Mouse (Mus musculus) adrenal gland, postnatal 4 days (tissue): ENCODE data around the gene Ppa2. TPM values are rescaled to one million over a fixed set of nuclear protein-coding genes. Genes with fewer than 3 reads are reported as not detected.
A peak's percentile ranks its signal among the peaks of the same experiment; 100 is the strongest.

Source experiments
- DNase-seq, 2 experiments: peaks; one replicate each; pipeline ENCODE4 v3.0.0; 2021 to 2022; ENCODE audit warnings: low spot score in 2 of 2, mixed read lengths in 2 of 2
- long read RNA-seq, 2 experiments: library from polyadenylated mRNA; stranded (forward); transcript quantifications; one replicate each; pipeline ENCODE4 v2.0.0; 2021
- total RNA-seq, 2 experiments: library from RNA; stranded (reverse); gene quantifications; 2 replicates each; pipeline ENCODE4 v1.2.3; 2021

Gene Ppa2
- 10 to 100 TPM; 62.7 to 68.3 TPM for total RNA-seq
- long read RNA-seq, experiment 1, transcript Ppa2-201 (12 exons, 1,226 nt), result major isoform, 57 of 64 reads
- long read RNA-seq, experiment 1, partial matches to known transcripts, result 1 of 64 reads
- long read RNA-seq, experiment 1, other reads (novel, unspliced or antisense), result 4 of 64 reads
- long read RNA-seq, experiment 2, transcript Ppa2-201 (12 exons, 1,226 nt), result major isoform, 67 of 94 reads
- long read RNA-seq, experiment 2, partial matches to known transcripts, result 2 of 94 reads
- long read RNA-seq, experiment 2, other reads (novel, unspliced or antisense), result 24 of 94 reads

GRCm38 (mm10) chr3:133309954-133310808 is at the start of gene Ppa2:
Ppa2 (plus strand) TSS chr3:133310110.
- DNase-seq, result peak; percentile 52 to 60

- DNase-seq, result peak; percentile 52 to 70
These were observed 38.0 kb upstream of the Ppa2 start for GRCm38 (mm10) chr3:133271887-133272286.

- DNase-seq, result no peak
These were observed 25.3 kb upstream of the Ppa2 start for GRCm38 (mm10) chr3:133284587-133284986.

- no peak for DNase-seq
These were observed 21.1 kb upstream of the Ppa2 start for GRCm38 (mm10) chr3:133288795-133289194.

DNA sequence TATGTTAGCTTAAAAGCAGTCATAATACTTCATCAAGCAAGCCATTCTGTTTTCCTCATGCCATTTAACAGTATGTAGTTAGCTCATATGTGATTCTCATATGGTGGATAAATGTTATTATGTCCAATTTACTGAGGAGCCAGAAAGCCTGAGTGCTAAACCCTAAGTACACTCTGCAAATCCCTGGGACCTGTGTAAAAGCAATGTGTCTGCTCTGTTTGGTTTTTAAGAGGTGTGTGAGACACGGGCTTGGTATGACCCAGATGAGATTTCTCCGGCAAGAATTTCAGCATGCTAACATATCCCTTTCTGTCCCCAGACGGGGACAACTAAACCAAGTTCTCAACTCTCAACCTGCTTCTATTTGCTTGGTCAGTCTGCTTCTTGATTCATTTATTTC is 5.6 kb upstream of the Ppa2 start:
- no peak for DNase-seq

- no peak for DNase-seq
These were observed 1.5 kb upstream of the Ppa2 start for GRCm38 (mm10) chr3:133308361-133308760.

DNA sequence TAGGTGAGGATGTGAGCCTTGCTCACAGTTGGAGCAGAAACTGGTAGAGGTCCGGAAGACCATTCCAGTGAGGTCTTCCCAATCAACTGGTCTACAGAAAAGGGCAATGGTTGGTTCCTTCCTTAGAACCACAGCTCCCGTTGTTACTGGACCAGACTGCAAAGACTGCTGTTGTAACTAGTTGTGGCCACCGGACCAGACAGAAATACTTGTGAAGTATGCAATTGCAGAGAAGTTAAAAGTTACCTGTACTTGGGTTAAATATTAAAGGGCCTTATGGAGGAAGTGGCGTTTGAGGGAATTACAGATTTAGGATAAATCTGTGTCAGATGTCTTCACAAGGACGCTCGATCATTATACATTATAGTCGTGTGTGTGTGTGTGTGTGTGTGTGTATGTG is 551 bp upstream of the Ppa2 start:
- DNase-seq, result no peak

- DNase-seq, result no peak
These were observed 884 bp downstream of the Ppa2 start for GRCm38 (mm10) chr3:133310809-133311179.

- DNase-seq, result no peak
These were observed 2.4 kb downstream of the Ppa2 start for GRCm38 (mm10) chr3:133312331-133312730.

DNA sequence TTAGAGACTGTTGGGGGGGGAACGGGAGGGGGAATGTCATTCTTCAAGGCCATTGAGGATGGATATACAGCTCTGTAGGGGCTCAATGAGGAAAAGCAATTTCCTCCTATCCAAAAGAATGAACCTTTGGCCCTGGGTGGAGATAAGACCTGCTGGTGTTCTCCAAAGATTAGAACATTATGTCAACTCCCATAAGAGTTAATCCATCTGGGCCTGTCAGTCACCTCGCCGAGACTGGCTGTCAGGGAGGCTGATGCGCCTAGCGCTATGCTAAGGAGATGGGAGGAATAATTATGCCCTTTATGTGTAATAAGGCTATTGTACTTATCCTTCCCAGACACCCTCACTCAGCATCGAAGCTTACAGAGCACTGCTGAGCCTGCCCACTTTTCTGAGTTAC is 2.9 kb downstream of the Ppa2 start:
- no peak for DNase-seq

- no peak for DNase-seq
These were observed 3.7 kb downstream of the Ppa2 start for GRCm38 (mm10) chr3:133313491-133314199.

GRCm38 (mm10) chr3:133314475-133314874 is 4.6 kb downstream of the Ppa2 start:
- DNase-seq, result peak; percentile 39 to 52

DNA sequence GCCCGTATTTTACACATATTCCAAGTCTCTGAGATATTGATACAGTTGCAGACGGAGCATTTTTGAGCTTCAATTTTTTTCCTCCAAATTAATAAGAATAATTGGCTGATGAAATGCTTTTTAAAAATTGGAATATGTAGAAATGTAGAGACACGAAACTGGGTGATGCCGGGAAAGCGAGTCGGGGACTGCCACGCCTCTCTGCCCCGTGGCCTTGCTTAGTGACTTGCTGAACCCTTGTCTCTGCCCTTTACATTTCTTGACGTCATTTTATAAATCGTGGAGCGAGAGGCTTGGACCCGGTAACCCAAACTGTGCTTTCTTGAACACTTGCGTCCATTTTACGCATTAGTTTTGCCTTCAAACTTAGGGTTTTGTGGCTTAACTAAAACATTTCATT is 5.1 kb downstream of the Ppa2 start:
- no peak for DNase-seq

- no peak for DNase-seq
These were observed 5.7 kb downstream of the Ppa2 start for GRCm38 (mm10) chr3:133315647-133316046.

- no peak for DNase-seq
These were observed 7.9 kb downstream of the Ppa2 start for GRCm38 (mm10) chr3:133317845-133318244.

DNA sequence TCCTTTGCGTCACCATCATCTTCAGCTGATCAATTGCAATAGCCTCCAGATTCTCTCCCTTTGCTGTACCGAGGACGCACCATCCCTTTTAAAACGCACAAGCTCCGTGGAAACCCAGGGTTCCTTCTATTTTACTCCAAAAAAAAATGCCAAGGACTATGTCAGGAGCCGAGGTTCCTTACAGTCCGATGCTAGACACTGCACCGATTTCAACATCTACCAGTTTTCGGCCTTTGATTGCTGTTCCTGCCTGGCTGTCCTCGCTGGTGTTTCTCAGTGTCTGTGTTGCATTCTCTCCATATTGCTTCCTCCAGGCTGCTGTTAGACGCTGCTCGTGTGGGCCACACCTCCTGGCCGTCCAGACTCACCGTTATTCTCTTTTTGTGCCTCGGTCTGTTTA is 8.7 kb downstream of the Ppa2 start:
- no peak for DNase-seq

DNA sequence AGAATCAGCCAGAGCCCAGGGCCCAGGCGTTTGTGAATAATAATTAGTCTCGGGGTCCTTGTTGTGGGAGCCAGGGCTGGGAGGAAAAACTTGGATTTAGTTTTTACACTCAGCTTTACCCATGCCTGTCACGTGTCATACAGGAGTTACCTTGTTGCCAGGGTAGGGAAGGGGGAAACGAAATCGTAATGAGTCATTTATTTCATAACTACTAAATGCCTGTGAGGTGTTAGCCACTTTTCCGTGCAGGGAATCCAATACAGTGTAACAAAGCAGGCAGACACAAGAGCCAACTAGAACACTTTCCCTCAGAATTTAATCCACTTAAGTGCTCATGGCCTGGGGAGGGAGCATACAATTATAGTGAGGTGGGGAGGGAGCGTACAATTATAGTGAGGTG is 9.9 kb downstream of the Ppa2 start:
- DNase-seq, result no peak

DNA sequence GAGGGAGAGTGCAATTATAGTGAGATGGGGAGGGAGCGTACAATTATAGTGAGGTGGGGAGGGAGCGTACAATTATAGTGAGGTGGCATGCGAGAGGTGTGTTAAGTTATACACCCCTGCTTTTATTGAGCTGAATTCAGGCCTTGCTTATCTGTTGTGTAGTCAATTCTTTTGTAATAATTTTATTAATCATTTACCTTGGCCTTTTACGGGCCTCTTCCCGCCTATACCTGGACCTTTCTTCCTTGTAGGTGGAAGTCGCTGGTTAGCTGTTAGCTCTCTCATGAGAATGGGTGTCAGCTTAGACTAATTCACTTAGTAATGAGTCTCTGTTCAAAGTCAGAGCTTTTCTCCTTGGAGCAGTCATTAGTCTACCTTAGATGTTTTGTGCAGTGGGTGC is 10.4 kb downstream of the Ppa2 start:
- DNase-seq, result no peak

GRCm38 (mm10) chr3:133321928-133322327 is 12.0 kb downstream of the Ppa2 start:
- no peak for DNase-seq

- no peak for DNase-seq
These were observed 12.6 kb downstream of the Ppa2 start for GRCm38 (mm10) chr3:133322552-133322951.

DNA sequence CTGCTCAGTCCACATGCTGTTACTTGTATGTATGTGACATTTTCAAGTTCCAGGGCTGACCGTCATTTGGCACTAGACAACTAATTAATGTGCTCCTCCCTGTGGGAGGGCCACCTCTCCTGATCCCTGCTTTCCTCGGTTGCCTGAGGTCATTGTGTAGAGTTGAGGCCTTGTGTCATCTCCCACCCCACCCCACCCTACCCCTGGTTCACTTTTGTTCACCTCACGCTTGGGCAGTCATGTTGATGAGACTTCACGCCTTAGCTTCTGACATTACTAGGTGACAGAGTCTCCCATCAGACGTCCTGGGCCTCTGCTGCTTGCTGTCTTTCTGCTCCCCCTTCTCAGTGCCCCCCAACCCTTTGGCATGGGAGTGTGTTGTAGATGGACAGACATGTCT is 15.2 kb downstream of the Ppa2 start:
- no peak for DNase-seq

- DNase-seq, result no peak
These were observed 18.6 kb downstream of the Ppa2 start for GRCm38 (mm10) chr3:133328551-133328950.
